Mouse (Mus musculus): Measurements from ENCODE around the gene Rara. TPM values are rescaled to one million over a fixed set of nuclear protein-coding genes. Genes with fewer than 3 reads are reported as not detected.

Rara gene
- polyA plus RNA-seq, 1 experiment: 31.9 TPM

GRCm38 (mm10) chr11:98990866-98991265 is 63.2 kb downstream of the Rara start:
- H3K79me2 ChIP-seq (ENCODE audit: control insufficient read depth, insufficient read depth): no peaks in the 10 kb centered on the region
- H3K27me3 ChIP-seq (ENCODE audit: control insufficient read depth, insufficient read depth, insufficient read length): no peaks in the 10 kb centered on the region
- peaks cover 59% of the 10 kb centered on the region for H3K36me3 ChIP-seq (ENCODE audit: control insufficient read depth, insufficient read depth)
- TF ChIP-seq MYOG (IDR thresholded peaks at IDR 0.05; ENCODE audit: control insufficient read depth, extremely low read depth, insufficient read length) (no peak), MYOD1 (IDR thresholded peaks at IDR 0.05; ENCODE audit: control insufficient read depth, insufficient read length, low read depth) (no peak), MAX (IDR thresholded peaks at IDR 0.05) (no peak), USF1 (IDR thresholded peaks at IDR 0.05; ENCODE audit: low read depth) (no peak), CTCF (IDR thresholded peaks at IDR 0.05; ENCODE audit: control insufficient read depth, insufficient read depth, insufficient read length) (no peak), CEBPB (IDR thresholded peaks at IDR 0.05; ENCODE audit: low read depth) (no peak), FOSL1 (IDR thresholded peaks at IDR 0.05; ENCODE audit: insufficient read depth, low read length, poor library complexity, severe bottlenecking) (no peak)
- H3K79me3 ChIP-seq (ENCODE audit: low read depth): no peaks in the 10 kb centered on the region
- no peak overlapping the region for H3ac ChIP-seq (ENCODE audit: control insufficient read depth, insufficient read length, low read depth)
- no peak overlapping the region for H3K4me3 ChIP-seq (ENCODE audit: insufficient read depth, poor library complexity, severe bottlenecking)

GRCm38 (mm10) chr11:98995987-98996386 is 68.4 kb downstream of the Rara start:
- no peaks in the 10 kb centered on the region for H3K27me3 ChIP-seq (ENCODE audit: control insufficient read depth, insufficient read depth, insufficient read length)
- H3K79me3 ChIP-seq (ENCODE audit: low read depth): no peaks in the 10 kb centered on the region
- H3K79me2 ChIP-seq (ENCODE audit: control insufficient read depth, insufficient read depth): peaks cover 5% of the 10 kb centered on the region
- TF ChIP-seq MYOG (IDR thresholded peaks at IDR 0.05; ENCODE audit: control insufficient read depth, extremely low read depth, insufficient read length) (no peak), CTCF (IDR thresholded peaks at IDR 0.05; ENCODE audit: control insufficient read depth, insufficient read depth, insufficient read length) (no peak), FOSL1 (IDR thresholded peaks at IDR 0.05; ENCODE audit: insufficient read depth, low read length, poor library complexity, severe bottlenecking) (no peak), MAX (IDR thresholded peaks at IDR 0.05) (no peak), CEBPB (IDR thresholded peaks at IDR 0.05; ENCODE audit: low read depth) (no peak)
- no peak overlapping the region for H3K4me3 ChIP-seq (ENCODE audit: insufficient read depth, poor library complexity, severe bottlenecking)
- H3ac ChIP-seq (ENCODE audit: control insufficient read depth, insufficient read length, low read depth): no peak overlapping the region
- H3K36me3 ChIP-seq (ENCODE audit: control insufficient read depth, insufficient read depth): peaks cover 97% of the 10 kb centered on the region

- H3K4me3 ChIP-seq (ENCODE audit: insufficient read depth, poor library complexity, severe bottlenecking): no peak overlapping the region
- peaks cover 98% of the 10 kb centered on the region for H3K36me3 ChIP-seq (ENCODE audit: control insufficient read depth, insufficient read depth)
- TF ChIP-seq FOSL1 (IDR thresholded peaks at IDR 0.05; ENCODE audit: insufficient read depth, low read length, poor library complexity, severe bottlenecking) (no peak), MAX (IDR thresholded peaks at IDR 0.05) (no peak), USF1 (IDR thresholded peaks at IDR 0.05; ENCODE audit: low read depth) (no peak), CTCF (IDR thresholded peaks at IDR 0.05; ENCODE audit: control insufficient read depth, insufficient read depth, insufficient read length) (no peak), CEBPB (IDR thresholded peaks at IDR 0.05; ENCODE audit: low read depth) (no peak), MYOD1 (IDR thresholded peaks at IDR 0.05; ENCODE audit: control insufficient read depth, insufficient read length, low read depth) (no peak), MYOG (IDR thresholded peaks at IDR 0.05; ENCODE audit: control insufficient read depth, extremely low read depth, insufficient read length) (no peak)
- peaks cover 5% of the 10 kb centered on the region for H3K79me2 ChIP-seq (ENCODE audit: control insufficient read depth, insufficient read depth)
- H3K27me3 ChIP-seq (ENCODE audit: control insufficient read depth, insufficient read depth, insufficient read length): no peaks in the 10 kb centered on the region
- no peak overlapping the region for H3ac ChIP-seq (ENCODE audit: control insufficient read depth, insufficient read length, low read depth)
- H3K79me3 ChIP-seq (ENCODE audit: low read depth): no peaks in the 10 kb centered on the region
These were observed 70.0 kb downstream of the Rara start for GRCm38 (mm10) chr11:98997659-98998058.

- Histone ChIP-seq H3K36me3 (ENCODE audit: control insufficient read depth, insufficient read depth) (peaks cover 98% of the 10 kb centered on the region), H3ac (ENCODE audit: control insufficient read depth, insufficient read length, low read depth) (no peak overlapping the region), H3K79me2 (ENCODE audit: control insufficient read depth, insufficient read depth) (peaks cover 5% of the 10 kb centered on the region), H3K79me3 (ENCODE audit: low read depth) (peaks cover 3% of the 10 kb centered on the region), H3K4me3 (ENCODE audit: insufficient read depth, poor library complexity, severe bottlenecking) (no peak overlapping the region), H3K27me3 (ENCODE audit: control insufficient read depth, insufficient read depth, insufficient read length) (no peaks in the 10 kb centered on the region)
- TF ChIP-seq MAX (IDR thresholded peaks at IDR 0.05): no peak
These were observed 71.2 kb downstream of the Rara start for GRCm38 (mm10) chr11:98998776-98999175.

GRCm38 (mm10) chr11:98999243-98999642 is 71.6 kb downstream of the Rara start:
- TF ChIP-seq MAX (IDR thresholded peaks at IDR 0.05) (no peak), FOSL1 (IDR thresholded peaks at IDR 0.05; ENCODE audit: insufficient read depth, low read length, poor library complexity, severe bottlenecking) (no peak)
- Histone ChIP-seq H3K4me3 (ENCODE audit: insufficient read depth, poor library complexity, severe bottlenecking) (no peak overlapping the region), H3K79me2 (ENCODE audit: control insufficient read depth, insufficient read depth) (peaks cover 5% of the 10 kb centered on the region), H3K27me3 (ENCODE audit: control insufficient read depth, insufficient read depth, insufficient read length) (no peaks in the 10 kb centered on the region), H3K36me3 (ENCODE audit: control insufficient read depth, insufficient read depth) (peaks cover 98% of the 10 kb centered on the region), H3ac (ENCODE audit: control insufficient read depth, insufficient read length, low read depth) (no peak overlapping the region), H3K79me3 (ENCODE audit: low read depth) (peaks cover 3% of the 10 kb centered on the region)

GRCm38 (mm10) chr11:99006788-99007187 is 79.2 kb downstream of the Rara start:
- H3ac ChIP-seq (ENCODE audit: control insufficient read depth, insufficient read length, low read depth): no peak overlapping the region
- H3K4me3 ChIP-seq (ENCODE audit: insufficient read depth, poor library complexity, severe bottlenecking): no peak overlapping the region
- H3K79me2 ChIP-seq (ENCODE audit: control insufficient read depth, insufficient read depth): peaks cover 6% of the 10 kb centered on the region
- TF ChIP-seq USF1 (IDR thresholded peaks at IDR 0.05; ENCODE audit: low read depth) (no peak), CEBPB (IDR thresholded peaks at IDR 0.05; ENCODE audit: low read depth) (no peak), MYOD1 (IDR thresholded peaks at IDR 0.05; ENCODE audit: control insufficient read depth, insufficient read length, low read depth) (no peak)
- H3K79me3 ChIP-seq (ENCODE audit: low read depth): peaks cover 4% of the 10 kb centered on the region
- H3K27me3 ChIP-seq (ENCODE audit: control insufficient read depth, insufficient read depth, insufficient read length): no peaks in the 10 kb centered on the region
- peaks cover 99% of the 10 kb centered on the region for H3K36me3 ChIP-seq (ENCODE audit: control insufficient read depth, insufficient read depth)

Measured in C2C12 (cell line).